Mouse (Mus musculus) lung, adult 2 months (tissue): ENCODE measurements around the gene Il13ra1. TPM values are rescaled to one million over a fixed set of nuclear protein-coding genes. Genes with fewer than 3 reads are reported as not detected.

Source experiments
- DNase-seq: peaks from one replicate; pipeline ENCODE4 v3.0.0; 2022
- H3K4me1 ChIP-seq: fragments of 200-500 bp; 2 replicates; pipeline ENCODE4 v1.6.1; 2011; ENCODE audit warnings: low read length; ENCODE audit not compliant: control insufficient read depth, insufficient read depth
- H3K4me3 ChIP-seq: fragments of 200-500 bp; replicated peaks from 2 replicates; pipeline ENCODE3; 2011; ENCODE audit warnings: low read depth, mild to moderate bottlenecking, control low read depth, low read length; ENCODE audit errors: extremely low read depth
- CTCF ChIP-seq: fragments of 200-500 bp; IDR thresholded peaks from 2 replicates; pipeline ENCODE4 v1.5.1; 2011; ENCODE audit warnings: mild to moderate bottlenecking, low read length, control low read depth; ENCODE audit not compliant: insufficient read depth
- POLR2A ChIP-seq: fragments of 200-500 bp; IDR thresholded peaks from 2 replicates; pipeline ENCODE4 v1.6.1; 2011; ENCODE audit warnings: low read depth, mild to moderate bottlenecking, control low read depth, low read length, borderline replicate concordance; ENCODE audit errors: extremely low read depth
- WGBS: fragments of 180-500 bp; shearing (Covaris S2); methylation state at CpG from one replicate; pipeline ENCODE4 v1.1.7; 2018; 5-methylcytosine and 5-hydroxymethylcytosine counted together
- polyA plus RNA-seq: library from polyadenylated mRNA; depleted of rRNA; stranded (reverse); fragments of >200 nt; gene quantifications from 2 replicates; pipeline ENCODE4 v1.2.3, GENCODE M21; 2012; rRNA removed

Gene Il13ra1
- polyA plus RNA-seq, 1 experiment = 7.8 TPM

GRCm38 (mm10) chrX:36186036-36186435 lies 74.1 kb downstream of the Il13ra1 start:
- DNase-seq = no peak
- TF ChIP-seq CTCF (no peak), POLR2A (no peak)
- WGBS = 68% methylated on average over 5 of the region's 5 CpGs
- no peaks in the 10 kb centered on the region for H3K4me1 ChIP-seq
- H3K4me3 ChIP-seq = no peak overlapping the region

- H3K4me3 ChIP-seq = no peak overlapping the region
- TF ChIP-seq POLR2A = no peak
- no peak for TF ChIP-seq CTCF
- 50% methylated on average over 6 of the region's 6 CpGs for WGBS
- no peak for DNase-seq
- H3K4me1 ChIP-seq = no peaks in the 10 kb centered on the region
Measured at GRCm38 (mm10) chrX:36186443-36186842, 74.5 kb downstream of the Il13ra1 start.

- no peak for DNase-seq
- H3K4me3 ChIP-seq = no peak overlapping the region
- no peaks in the 10 kb centered on the region for H3K4me1 ChIP-seq
- 35% methylated on average over 6 of the region's 6 CpGs for WGBS
- TF ChIP-seq CTCF = no peak
- no peak for TF ChIP-seq POLR2A
Measured at GRCm38 (mm10) chrX:36193951-36194350, 82.0 kb downstream of the Il13ra1 start.

GRCm38 (mm10) chrX:36195736-36196525 lies 84.0 kb downstream of the Il13ra1 start, which contains the start of gene Zcchc12:
TSS of gene Zcchc12 (plus strand) at chrX:36195904.
- H3K4me3 ChIP-seq = no peak within 1 kb of the TSS
- 33% methylated on average over 28 of the region's 28 CpGs for WGBS
- no peaks in the 10 kb centered on the region for H3K4me1 ChIP-seq

GRCm38 (mm10) chrX:36209554-36209953 lies 97.6 kb downstream of the Il13ra1 start:
- Histone ChIP-seq H3K4me3 (no peak overlapping the region), H3K4me1 (no peaks in the 10 kb centered on the region)
- no peak for TF ChIP-seq CTCF
- DNase-seq = no peak
- WGBS = 73% methylated on average over 2 of the region's 2 CpGs

More at GRCm38 (mm10) chrX:36195736-36196525, 84.0 kb downstream of the Il13ra1 start, which contains the start of gene Zcchc12:
- DNase-seq = no peak
- no peak for TF ChIP-seq CTCF
- TF ChIP-seq POLR2A = no peak

GRCm38 (mm10) chrX:36211216-36211615 lies 99.3 kb downstream of the Il13ra1 start:
- Histone ChIP-seq H3K4me1 (no peaks in the 10 kb centered on the region), H3K4me3 (no peak overlapping the region)
- no peak for DNase-seq
- TF ChIP-seq POLR2A (no peak), CTCF (no peak)
- WGBS = 76% methylated on average over 3 of the region's 3 CpGs

Other genes with a start within 250 kb of the Il13ra1 start
- gene Dock11, start 223.3 kb upstream of the Il13ra1 start, polyA plus RNA-seq = 1.0 and 1.5 TPM in 2 replicates
- gene Zcchc12, start 83.8 kb downstream of the Il13ra1 start, polyA plus RNA-seq = 0.05 and 0.11 TPM in 2 replicates
- gene Lonrf3, start 216.2 kb downstream of the Il13ra1 start, polyA plus RNA-seq = 2.9 and 3.7 TPM in 2 replicates